Mouse (Mus musculus) layer of hippocampus, postnatal 14 days (tissue): ENCODE results near the gene Stk35. TPM values are rescaled to one million over a fixed set of nuclear protein-coding genes. Genes with fewer than 3 reads are reported as not detected.

Source experiments
- total RNA-seq, 2 experiments: library from RNA; stranded (reverse); gene quantifications; 2 replicates each; pipeline ENCODE4 v1.2.3; 2021

The Stk35 gene
- total RNA-seq, 2 experiments from 2014 or later: 22.7 to 23.5 TPM

Other genes starting within 250 kb of the Stk35 start
- gene Sirpa, start 207.7 kb upstream of the Stk35 start, total RNA-seq: 100 to 1,000 TPM; 255 to 279 TPM
- gene Pdyn, start 100.7 kb upstream of the Stk35 start, total RNA-seq: 1 to 10 TPM; 7.1 to 7.5 TPM
- gene Tgm3, start 211.8 kb downstream of the Stk35 start, total RNA-seq: under 1 TPM; 0.88 to 0.91 TPM